Mouse (Mus musculus): ENCODE measurements around the gene Plppr2. TPM values are rescaled to one million over a fixed set of nuclear protein-coding genes. Genes with fewer than 3 reads are reported as not detected.

The Plppr2 gene
- 8.4 and 8.7 TPM in 2 replicates for polyA plus RNA-seq (2015; fragmentation: Nextera tagmentation; extraction: Ambion mirVana)

- WGBS, result 3% methylated on average over 40 of the region's 43 CpGs
- Histone ChIP-seq H3K27ac (peak within 1 kb of the TSS; percentile 63; the same call in 1 of the 2 replicates), H3K4me1 (peaks cover 15% of the 10 kb centered on the region; the same call in 1 of the 2 replicates), H3K4me3 (peak within 1 kb of the TSS; percentile 59), H3K9me3 (no peaks in the 10 kb centered on the region), H3K4me2 (peak within 1 kb of the TSS; percentile 82), H3K36me3 (no peaks in the 10 kb centered on the region; the same call in 1 of the 2 replicates), H3K9ac (peak within 1 kb of the TSS; percentile 42), H3K27me3 (no peaks in the 10 kb centered on the region)
- ATAC-seq (ENCODE audit: insufficient number of reproducible peaks, low FRiP score, low TSS enrichment, low read depth), result peak; percentile 90
These were observed at the start of gene Plppr2 for GRCm38 (mm10) chr9:21936692-21937570. Gene Plppr2 (plus strand): TSS chr9:21937033.

DNA sequence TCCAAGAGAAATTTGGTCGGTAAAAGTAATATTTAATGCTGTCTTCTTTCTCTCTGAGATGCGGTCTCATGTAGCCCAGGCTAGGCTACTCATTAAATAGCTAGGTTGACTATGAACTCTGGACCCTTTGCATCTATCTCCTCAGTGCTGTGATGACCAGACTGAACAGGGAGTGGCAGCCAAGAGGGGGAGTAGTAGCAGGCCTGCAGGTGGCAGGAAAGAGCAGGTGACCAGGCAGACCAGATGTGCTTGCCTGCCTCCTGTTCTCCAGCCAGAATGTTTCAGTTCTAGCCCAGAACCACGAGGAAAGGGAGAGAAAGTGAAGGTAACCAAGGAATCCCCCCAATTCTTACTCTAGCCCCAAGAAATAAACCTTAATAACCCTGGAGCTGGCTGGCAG, 47.6 kb upstream of the Plppr2 start:
- ATAC-seq (ENCODE audit: insufficient number of reproducible peaks, low FRiP score, low TSS enrichment, low read depth), result no peak

GRCm38 (mm10) chr9:21901223-21901820, 35.5 kb upstream of the Plppr2 start:
- 11% methylated on average over 10 of the region's 10 CpGs for WGBS

More for the DNA sequence above, 47.6 kb upstream of the Plppr2 start:
- Histone ChIP-seq H3K4me1 (no peaks in the 10 kb centered on the region), H3K27me3 (no peaks in the 10 kb centered on the region), H3K9me3 (no peaks in the 10 kb centered on the region), H3K9ac (no peak overlapping the region), H3K4me2 (no peak overlapping the region), H3K27ac (no peak overlapping the region), H3K36me3 (no peaks in the 10 kb centered on the region), H3K4me3 (no peak overlapping the region)
- 68% methylated on average over 3 of the region's 3 CpGs for WGBS

DNA sequence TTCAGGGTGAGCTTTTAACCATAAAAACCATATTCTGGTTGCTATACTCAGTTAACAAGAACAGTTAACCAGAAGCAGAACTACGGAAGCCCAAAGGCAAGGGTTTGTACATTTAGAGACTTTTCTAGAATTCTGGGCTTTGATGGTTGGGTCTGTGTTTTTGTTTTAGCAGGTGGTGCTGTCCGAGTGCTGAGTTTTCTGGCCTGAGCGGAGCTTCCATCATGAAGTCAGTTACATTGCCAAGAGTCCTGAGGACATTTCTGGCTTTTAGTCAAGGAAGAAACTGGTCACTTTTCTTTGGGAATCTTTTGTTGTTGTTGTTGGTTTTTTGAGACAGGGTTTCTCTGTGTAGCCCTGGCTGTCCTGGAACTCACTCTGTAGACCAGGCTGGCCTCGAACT, 32.8 kb upstream of the Plppr2 start:
- Histone ChIP-seq H3K36me3 (no peaks in the 10 kb centered on the region), H3K9me3 (no peaks in the 10 kb centered on the region), H3K9ac (no peak overlapping the region), H3K4me1 (no peaks in the 10 kb centered on the region), H3K4me2 (no peak overlapping the region), H3K27me3 (peaks cover 9% of the 10 kb centered on the region; the same call in 1 of the 2 replicates), H3K4me3 (no peak overlapping the region), H3K27ac (no peak overlapping the region)
- 83% methylated on average over 4 of the region's 4 CpGs for WGBS
- no peak for ATAC-seq (ENCODE audit: insufficient number of reproducible peaks, low FRiP score, low TSS enrichment, low read depth)

More at GRCm38 (mm10) chr9:21901223-21901820, 35.5 kb upstream of the Plppr2 start:
- H3K27ac ChIP-seq, result no peak overlapping the region
- no peaks in the 10 kb centered on the region for H3K36me3 ChIP-seq
- H3K4me3 ChIP-seq, result peak overlapping the region; percentile 42
- H3K4me1 ChIP-seq, result no peaks in the 10 kb centered on the region
- ATAC-seq (ENCODE audit: insufficient number of reproducible peaks, low FRiP score, low TSS enrichment, low read depth), result peak; percentile 77; the same call in 1 of the 2 replicates
- no peaks in the 10 kb centered on the region for H3K9me3 ChIP-seq
- no peak overlapping the region for H3K9ac ChIP-seq
- H3K27me3 ChIP-seq, result peaks cover 18% of the 10 kb centered on the region
- peak overlapping the region; percentile 59 for H3K4me2 ChIP-seq

GRCm38 (mm10) chr9:21908216-21908615, 28.6 kb upstream of the Plppr2 start:
- no peaks in the 10 kb centered on the region for H3K4me1 ChIP-seq
- ATAC-seq (ENCODE audit: insufficient number of reproducible peaks, low FRiP score, low TSS enrichment, low read depth), result no peak
- no peak overlapping the region for H3K27ac ChIP-seq
- H3K9me3 ChIP-seq, result no peaks in the 10 kb centered on the region
- 75% methylated on average over 11 of the region's 11 CpGs for WGBS
- no peak overlapping the region for H3K9ac ChIP-seq
- H3K36me3 ChIP-seq, result peaks cover 7% of the 10 kb centered on the region; the same call in 1 of the 2 replicates
- no peak overlapping the region for H3K4me2 ChIP-seq
- no peaks in the 10 kb centered on the region for H3K27me3 ChIP-seq
- no peak overlapping the region for H3K4me3 ChIP-seq

DNA sequence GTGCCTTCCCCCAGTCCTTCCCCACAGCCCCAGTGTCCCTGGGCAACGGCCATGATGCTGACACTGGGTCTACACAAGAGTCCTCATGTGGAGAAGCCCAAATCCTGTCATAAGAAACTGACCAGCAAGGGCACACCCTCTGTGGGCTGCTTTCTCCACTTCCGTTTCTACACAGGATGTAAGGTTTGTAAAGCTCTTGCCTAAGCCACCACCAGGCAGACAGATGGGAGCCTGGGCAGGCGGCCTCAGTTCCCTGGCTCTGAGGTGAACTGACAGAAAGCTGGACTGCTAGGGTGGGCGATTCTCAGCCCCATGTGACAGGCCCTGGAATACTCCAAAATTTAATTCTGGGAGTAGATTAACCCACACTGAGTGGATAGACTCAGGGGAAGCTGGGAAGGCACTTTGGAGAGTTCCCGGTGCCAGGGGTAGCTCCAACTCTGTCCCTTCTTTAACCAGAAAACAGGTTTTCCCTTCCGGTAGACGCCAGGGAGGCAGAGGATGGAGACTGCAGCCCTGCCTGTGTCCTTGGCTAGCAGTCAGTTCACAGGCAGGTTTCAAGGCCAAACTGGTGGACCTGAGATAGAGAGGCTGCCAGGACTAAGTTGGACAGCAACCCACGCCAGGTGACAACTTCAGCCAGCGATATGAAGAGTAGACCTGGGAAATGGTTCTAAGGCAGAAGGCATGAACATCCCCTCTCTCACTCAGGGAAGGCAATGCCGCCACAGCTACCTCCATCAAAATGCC, 27.2 kb upstream of the Plppr2 start:
- ATAC-seq (ENCODE audit: insufficient number of reproducible peaks, low FRiP score, low TSS enrichment, low read depth), result no peak
- no peak overlapping the region for H3K27ac ChIP-seq
- H3K4me3 ChIP-seq, result no peak overlapping the region
- 76% methylated on average over 10 of the region's 10 CpGs for WGBS
- H3K4me2 ChIP-seq, result no peak overlapping the region
- H3K27me3 ChIP-seq, result no peaks in the 10 kb centered on the region
- peaks cover 12% of the 10 kb centered on the region for H3K36me3 ChIP-seq
- H3K9ac ChIP-seq, result no peak overlapping the region
- H3K4me1 ChIP-seq, result no peaks in the 10 kb centered on the region
- no peaks in the 10 kb centered on the region for H3K9me3 ChIP-seq

DNA sequence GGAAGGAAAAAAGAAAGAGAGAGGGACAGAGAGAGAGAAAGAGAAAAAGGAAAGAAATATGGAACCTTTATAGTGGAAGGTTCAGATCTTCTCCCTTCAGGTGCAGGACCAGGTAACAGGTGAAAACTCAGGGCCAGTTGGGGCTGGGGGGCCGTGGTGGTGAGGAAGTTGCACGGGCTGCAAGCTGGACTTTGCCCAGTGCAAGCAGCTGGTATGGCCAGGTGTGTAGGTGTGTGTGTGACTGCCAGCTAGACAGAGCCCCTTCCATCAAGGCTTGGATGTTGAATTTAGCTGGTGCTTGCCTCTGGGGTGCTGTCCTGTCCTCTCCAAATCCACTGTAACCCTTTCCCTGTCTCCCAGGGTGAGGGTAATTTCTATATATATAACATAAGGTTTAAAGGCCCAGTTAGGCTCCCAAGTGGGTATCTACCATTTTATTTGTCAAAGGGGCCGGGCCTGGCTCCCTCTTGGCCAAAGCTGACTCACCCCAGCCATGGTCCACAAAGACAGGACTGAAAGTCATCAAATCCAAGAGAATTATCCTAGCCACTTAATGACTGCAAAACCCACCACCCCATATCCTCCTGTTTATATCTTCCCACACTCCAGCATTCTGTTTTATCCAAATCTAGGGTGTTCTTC, 19.9 kb upstream of the Plppr2 start:
- Histone ChIP-seq H3K9ac (no peak overlapping the region), H3K36me3 (peaks cover 9% of the 10 kb centered on the region; the same call in 1 of the 2 replicates), H3K27me3 (peaks cover 5% of the 10 kb centered on the region; the same call in 1 of the 2 replicates), H3K4me2 (peak overlapping the region; percentile 93), H3K9me3 (no peaks in the 10 kb centered on the region), H3K4me3 (peak overlapping the region; percentile 67), H3K4me1 (peaks cover 20% of the 10 kb centered on the region; the same call in 1 of the 2 replicates), H3K27ac (peak overlapping the region; percentile 79; the same call in 1 of the 2 replicates)
- ATAC-seq (ENCODE audit: insufficient number of reproducible peaks, low FRiP score, low TSS enrichment, low read depth), result no peak
- WGBS, result 66% methylated on average over 3 of the region's 3 CpGs

DNA sequence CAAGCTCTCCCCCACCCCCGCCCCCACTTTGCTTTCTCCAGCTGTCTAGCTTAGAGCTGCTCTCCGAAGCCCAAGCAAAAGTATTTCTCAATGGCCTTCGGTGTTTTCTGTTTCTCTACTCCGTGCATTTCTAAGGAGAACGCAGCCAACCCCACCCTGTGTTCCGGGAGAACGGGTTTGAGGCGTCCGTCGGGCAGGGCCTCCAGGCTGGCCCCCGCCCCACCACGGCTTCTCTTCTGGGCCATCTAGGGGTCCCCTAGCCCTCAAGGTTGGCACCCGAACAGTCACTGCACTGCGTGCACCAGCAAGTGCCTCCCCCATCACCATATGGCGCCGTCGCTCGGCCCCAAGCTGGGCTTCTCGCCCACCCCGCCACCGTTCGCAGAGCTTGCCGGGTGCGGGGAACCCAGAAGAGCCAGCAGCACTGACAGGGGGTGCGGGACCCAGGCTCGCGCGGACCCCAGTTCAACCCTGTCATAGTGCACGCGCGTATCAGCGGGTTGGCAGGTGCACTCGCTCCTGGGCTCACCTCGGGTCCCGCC, 19.3 kb upstream of the Plppr2 start:
- Histone ChIP-seq H3K9me3 (no peaks in the 10 kb centered on the region), H3K27me3 (peaks cover 5% of the 10 kb centered on the region; the same call in 1 of the 2 replicates), H3K4me3 (peak overlapping the region; percentile 67), H3K4me2 (peak overlapping the region; percentile 93), H3K27ac (peak overlapping the region; percentile 79), H3K36me3 (peaks cover 9% of the 10 kb centered on the region; the same call in 1 of the 2 replicates), H3K9ac (peak overlapping the region; percentile 47), H3K4me1 (peaks cover 20% of the 10 kb centered on the region; the same call in 1 of the 2 replicates)
- WGBS, result 1% methylated on average over 34 of the region's 35 CpGs
- ATAC-seq (ENCODE audit: insufficient number of reproducible peaks, low FRiP score, low TSS enrichment, low read depth), result peak; percentile 44

GRCm38 (mm10) chr9:21918035-21918592, 18.7 kb upstream of the Plppr2 start, which contains the start of gene Rab3d:
Gene Rab3d (minus strand): TSS chr9:21918192.
- H3K36me3 ChIP-seq, result peaks cover 9% of the 10 kb centered on the region; the same call in 1 of the 2 replicates
- peaks cover 5% of the 10 kb centered on the region; the same call in 1 of the 2 replicates for H3K27me3 ChIP-seq
- peaks cover 20% of the 10 kb centered on the region; the same call in 1 of the 2 replicates for H3K4me1 ChIP-seq
- H3K27ac ChIP-seq, result peak within 1 kb of the TSS; percentile 79
- ATAC-seq (ENCODE audit: insufficient number of reproducible peaks, low FRiP score, low TSS enrichment, low read depth), result peak; percentile 92
- H3K9ac ChIP-seq, result peak within 1 kb of the TSS; percentile 47
- WGBS, result 1% methylated on average over 29 of the region's 36 CpGs
- peak within 1 kb of the TSS; percentile 67 for H3K4me3 ChIP-seq
- no peaks in the 10 kb centered on the region for H3K9me3 ChIP-seq
- peak within 1 kb of the TSS; percentile 93 for H3K4me2 ChIP-seq

DNA sequence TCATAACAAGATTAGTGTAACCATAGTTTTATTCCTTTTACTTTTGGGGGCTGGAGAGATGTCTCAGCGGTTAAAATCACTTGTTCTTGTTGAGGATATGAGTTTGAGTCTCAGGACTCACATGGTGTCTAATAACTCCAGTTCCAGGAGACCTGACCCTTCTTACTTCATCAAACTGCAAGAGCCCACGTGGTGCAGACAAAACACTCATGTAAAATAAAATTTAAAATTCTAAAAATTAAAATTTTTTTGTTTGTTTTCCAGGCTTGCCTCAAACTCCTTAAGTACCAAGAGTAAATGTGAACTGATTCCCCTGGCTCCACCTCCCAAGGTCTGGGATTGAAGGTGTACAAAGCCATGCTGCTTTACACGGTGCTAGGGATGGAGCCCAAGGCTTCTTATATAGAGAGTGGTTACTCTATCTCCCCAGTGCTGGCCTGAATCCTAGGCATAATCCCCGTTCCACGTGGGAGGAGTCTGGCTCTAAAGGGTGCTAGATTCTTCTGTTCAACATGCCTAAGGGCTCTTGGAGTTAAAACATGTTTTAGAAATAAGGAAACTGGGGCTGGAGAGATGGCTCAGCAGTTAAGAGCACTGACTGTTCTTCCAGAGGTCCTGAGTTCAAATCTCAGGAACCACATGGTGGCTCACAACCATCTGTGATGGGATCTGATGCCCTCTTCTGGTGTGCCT, 18.0 kb upstream of the Plppr2 start:
- WGBS, result 25% methylated on average over 5 of the region's 5 CpGs

More for the DNA sequence above, 18.0 kb upstream of the Plppr2 start:
- Histone ChIP-seq H3K4me2 (peak overlapping the region; percentile 93), H3K27ac (no peak overlapping the region), H3K36me3 (peaks cover 5% of the 10 kb centered on the region; the same call in 1 of the 2 replicates), H3K9me3 (no peaks in the 10 kb centered on the region), H3K4me3 (peak overlapping the region; percentile 67), H3K4me1 (peaks cover 20% of the 10 kb centered on the region; the same call in 1 of the 2 replicates), H3K9ac (no peak overlapping the region), H3K27me3 (peaks cover 5% of the 10 kb centered on the region; the same call in 1 of the 2 replicates)
- ATAC-seq (ENCODE audit: insufficient number of reproducible peaks, low FRiP score, low TSS enrichment, low read depth), result no peak

All from limb, embryonic 15.5 days (tissue).